Mouse (Mus musculus): ENCODE data around the gene Rxra. TPM values are rescaled to one million over a fixed set of nuclear protein-coding genes. Genes with fewer than 3 reads are reported as not detected.

The Rxra gene
- polyA plus RNA-seq, 1 experiment from 2014 or later: 16.7 TPM

- Histone ChIP-seq H3K27me3 (no peaks in the 10 kb centered on the region), H3K4me2 (peak overlapping the region; percentile 42; the same call in 1 of the 2 replicates), H3K27ac (peak overlapping the region; percentile 97), H3K4me1 (peaks cover 90% of the 10 kb centered on the region), H3K4me3 (no peak overlapping the region), H3K36me3 (peaks cover 56% of the 10 kb centered on the region), H3K9me3 (no peaks in the 10 kb centered on the region), H3K9ac (peak overlapping the region; percentile 44; the same call in 1 of the 2 replicates)
- no peak for ATAC-seq (ENCODE audit: insufficient number of reproducible peaks, insufficient read depth, low FRiP score, low TSS enrichment, low read depth)
- 87% methylated on average over 14 of the region's 14 CpGs for WGBS
Measured at GRCm38 (mm10) chr2:27759431-27759830, 83.2 kb downstream of the Rxra start.

- H3K4me3 ChIP-seq: no peak overlapping the region
- peaks cover 82% of the 10 kb centered on the region for H3K4me1 ChIP-seq
- 90% methylated on average over 10 of the region's 10 CpGs for WGBS
- H3K4me2 ChIP-seq: no peak overlapping the region
- H3K27ac ChIP-seq: 0 out of 2 replicates have a peak overlapping the region, but pooled peaks have one; percentile 39
- no peaks in the 10 kb centered on the region for H3K9me3 ChIP-seq
- H3K36me3 ChIP-seq: peaks cover 36% of the 10 kb centered on the region
- no peak for ATAC-seq (ENCODE audit: insufficient number of reproducible peaks, insufficient read depth, low FRiP score, low TSS enrichment, low read depth)
- no peaks in the 10 kb centered on the region for H3K27me3 ChIP-seq
- 0 out of 2 replicates have a peak overlapping the region, but pooled peaks have one; percentile 40 for H3K9ac ChIP-seq
Measured at GRCm38 (mm10) chr2:27761260-27761995, 85.2 kb downstream of the Rxra start.

- Histone ChIP-seq H3K4me3 (no peak overlapping the region), H3K36me3 (peaks cover 31% of the 10 kb centered on the region), H3K4me2 (no peak overlapping the region), H3K9me3 (no peaks in the 10 kb centered on the region), H3K27me3 (no peaks in the 10 kb centered on the region), H3K27ac (peak overlapping the region; percentile 39; the same call in 1 of the 2 replicates), H3K9ac (no peak overlapping the region), H3K4me1 (peaks cover 76% of the 10 kb centered on the region)
- no peak for ATAC-seq (ENCODE audit: insufficient number of reproducible peaks, insufficient read depth, low FRiP score, low TSS enrichment, low read depth)
- WGBS: 82% methylated on average over 9 of the region's 9 CpGs
Measured at GRCm38 (mm10) chr2:27761996-27762340, 85.7 kb downstream of the Rxra start.

GRCm38 (mm10) chr2:27762509-27762908 is 86.3 kb downstream of the Rxra start:
- Histone ChIP-seq H3K4me1 (peaks cover 71% of the 10 kb centered on the region), H3K4me3 (no peak overlapping the region), H3K9ac (0 out of 2 replicates have a peak overlapping the region, but pooled peaks have one; percentile 27), H3K36me3 (peaks cover 31% of the 10 kb centered on the region), H3K4me2 (no peak overlapping the region), H3K9me3 (no peaks in the 10 kb centered on the region), H3K27me3 (no peaks in the 10 kb centered on the region), H3K27ac (peak overlapping the region; percentile 80)
- no peak for ATAC-seq (ENCODE audit: insufficient number of reproducible peaks, insufficient read depth, low FRiP score, low TSS enrichment, low read depth)
- WGBS: 34% methylated on average over 12 of the region's 12 CpGs

GRCm38 (mm10) chr2:27762920-27763780 is 86.9 kb downstream of the Rxra start:
- H3K4me3 ChIP-seq: no peak overlapping the region

GRCm38 (mm10) chr2:27764256-27764936 is 88.2 kb downstream of the Rxra start:
- peaks cover 54% of the 10 kb centered on the region for H3K4me1 ChIP-seq
- peak overlapping the region; percentile 11 for H3K4me2 ChIP-seq
- ATAC-seq (ENCODE audit: insufficient number of reproducible peaks, insufficient read depth, low FRiP score, low TSS enrichment, low read depth): peak; percentile 33; the same call in 1 of the 2 replicates
- WGBS: 11% methylated on average over 6 of the region's 6 CpGs
- no peaks in the 10 kb centered on the region for H3K27me3 ChIP-seq
- peak overlapping the region; percentile 41; the same call in 1 of the 2 replicates for H3K9ac ChIP-seq
- peaks cover 28% of the 10 kb centered on the region for H3K36me3 ChIP-seq
- peak overlapping the region; percentile 80 for H3K27ac ChIP-seq
- no peaks in the 10 kb centered on the region for H3K9me3 ChIP-seq
- no peak overlapping the region for H3K4me3 ChIP-seq

More at GRCm38 (mm10) chr2:27762920-27763780, 86.9 kb downstream of the Rxra start:
- no peak for ATAC-seq (ENCODE audit: insufficient number of reproducible peaks, insufficient read depth, low FRiP score, low TSS enrichment, low read depth)
- H3K36me3 ChIP-seq: peaks cover 31% of the 10 kb centered on the region
- peak overlapping the region; percentile 80 for H3K27ac ChIP-seq
- 56% methylated on average over 14 of the region's 14 CpGs for WGBS
- H3K4me1 ChIP-seq: peaks cover 64% of the 10 kb centered on the region
- no peaks in the 10 kb centered on the region for H3K27me3 ChIP-seq
- 0 out of 2 replicates have a peak overlapping the region, but pooled peaks have one; percentile 27 for H3K9ac ChIP-seq
- H3K9me3 ChIP-seq: no peaks in the 10 kb centered on the region
- H3K4me2 ChIP-seq: no peak overlapping the region

GRCm38 (mm10) chr2:27764937-27765319 is 88.7 kb downstream of the Rxra start:
- no peak overlapping the region for H3K4me2 ChIP-seq
- WGBS: 25% methylated on average over 3 of the region's 3 CpGs
- H3K9me3 ChIP-seq: no peaks in the 10 kb centered on the region
- H3K27ac ChIP-seq: peak overlapping the region; percentile 80
- peak; percentile 65; the same call in 1 of the 2 replicates for ATAC-seq (ENCODE audit: insufficient number of reproducible peaks, insufficient read depth, low FRiP score, low TSS enrichment, low read depth)
- 0 out of 2 replicates have a peak overlapping the region, but pooled peaks have one; percentile 41 for H3K9ac ChIP-seq
- peaks cover 22% of the 10 kb centered on the region for H3K36me3 ChIP-seq
- peaks cover 54% of the 10 kb centered on the region for H3K4me1 ChIP-seq
- H3K4me3 ChIP-seq: no peak overlapping the region
- H3K27me3 ChIP-seq: no peaks in the 10 kb centered on the region

GRCm38 (mm10) chr2:27767773-27768172 is 91.5 kb downstream of the Rxra start:
- Histone ChIP-seq H3K9ac (no peak overlapping the region), H3K27me3 (no peaks in the 10 kb centered on the region), H3K36me3 (no peaks in the 10 kb centered on the region), H3K4me2 (no peak overlapping the region), H3K27ac (no peak overlapping the region), H3K4me1 (peaks cover 42% of the 10 kb centered on the region), H3K9me3 (no peaks in the 10 kb centered on the region), H3K4me3 (no peak overlapping the region)
- ATAC-seq (ENCODE audit: insufficient number of reproducible peaks, insufficient read depth, low FRiP score, low TSS enrichment, low read depth): no peak
- 50% methylated on average over 7 of the region's 7 CpGs for WGBS

- H3K4me3 ChIP-seq: no peak overlapping the region
- H3K27ac ChIP-seq: no peak overlapping the region
- H3K36me3 ChIP-seq: no peaks in the 10 kb centered on the region
- no peaks in the 10 kb centered on the region for H3K27me3 ChIP-seq
- H3K9me3 ChIP-seq: no peaks in the 10 kb centered on the region
- peaks cover 42% of the 10 kb centered on the region for H3K4me1 ChIP-seq
- no peak overlapping the region for H3K9ac ChIP-seq
- WGBS: 11% methylated on average over 5 of the region's 5 CpGs
- 0 out of 2 replicates have a peak overlapping the region, but pooled peaks have one; percentile 11 for H3K4me2 ChIP-seq
- no peak for ATAC-seq (ENCODE audit: insufficient number of reproducible peaks, insufficient read depth, low FRiP score, low TSS enrichment, low read depth)
Measured at GRCm38 (mm10) chr2:27769701-27770100, 93.5 kb downstream of the Rxra start.

- H3K4me3 ChIP-seq: no peak overlapping the region
- H3K4me2 ChIP-seq: no peak overlapping the region
- no peak overlapping the region for H3K27ac ChIP-seq
- WGBS: 2% methylated on average over 4 of the region's 4 CpGs
- no peak for ATAC-seq (ENCODE audit: insufficient number of reproducible peaks, insufficient read depth, low FRiP score, low TSS enrichment, low read depth)
- H3K9me3 ChIP-seq: no peaks in the 10 kb centered on the region
- peaks cover 45% of the 10 kb centered on the region for H3K4me1 ChIP-seq
- H3K9ac ChIP-seq: no peak overlapping the region
- no peaks in the 10 kb centered on the region for H3K36me3 ChIP-seq
- no peaks in the 10 kb centered on the region for H3K27me3 ChIP-seq
Measured at GRCm38 (mm10) chr2:27770205-27770604, 94.0 kb downstream of the Rxra start.

GRCm38 (mm10) chr2:27771936-27772335 is 95.7 kb downstream of the Rxra start:
- H3K4me1 ChIP-seq: peaks cover 56% of the 10 kb centered on the region
- H3K4me3 ChIP-seq: no peak overlapping the region
- no peak overlapping the region for H3K9ac ChIP-seq
- no peaks in the 10 kb centered on the region for H3K27me3 ChIP-seq
- H3K36me3 ChIP-seq: no peaks in the 10 kb centered on the region
- H3K4me2 ChIP-seq: no peak overlapping the region
- WGBS: 24% methylated on average over 7 of the region's 7 CpGs
- no peaks in the 10 kb centered on the region for H3K9me3 ChIP-seq
- no peak for ATAC-seq (ENCODE audit: insufficient number of reproducible peaks, insufficient read depth, low FRiP score, low TSS enrichment, low read depth)
- H3K27ac ChIP-seq: no peak overlapping the region; the same call in 1 of the 2 replicates
